Mouse (Mus musculus): ENCODE measurements around the gene Nr4a1. TPM values are rescaled to one million over a fixed set of nuclear protein-coding genes. Genes with fewer than 3 reads are reported as not detected.

Nr4a1 gene
- polyA plus RNA-seq, 1 experiment from 2014 or later, result 2.4 TPM

- no peak for ATAC-seq
- Histone ChIP-seq H3K4me3 (no peak overlapping the region), H3K4me2 (no peak overlapping the region), H3K27me3 (0 out of 2 replicates have a peak, but pooled peaks cover 9% of the 10 kb centered on the region), H3K36me3 (ENCODE audit: poor library complexity, severe bottlenecking) (peaks cover 14% of the 10 kb centered on the region), H3K27ac (no peak overlapping the region), H3K9ac (no peak overlapping the region), H3K9me3 (replicated peaks) (no peaks in the 10 kb centered on the region), H3K4me1 (peaks cover 23% of the 10 kb centered on the region)
- WGBS, result 55% methylated on average over 10 of the region's 10 CpGs
Measured at GRCm38 (mm10) chr15:101234611-101235341, 19.3 kb upstream of the Nr4a1 start.

- Histone ChIP-seq H3K4me2 (no peak overlapping the region), H3K27ac (no peak overlapping the region), H3K9ac (no peak overlapping the region), H3K4me1 (peaks cover 23% of the 10 kb centered on the region), H3K4me3 (no peak overlapping the region), H3K9me3 (replicated peaks) (no peaks in the 10 kb centered on the region), H3K27me3 (0 out of 2 replicates have a peak, but pooled peaks cover 9% of the 10 kb centered on the region), H3K36me3 (ENCODE audit: poor library complexity, severe bottlenecking) (peaks cover 14% of the 10 kb centered on the region)
- ATAC-seq, result no peak
- 36% methylated on average over 5 of the region's 5 CpGs for WGBS
Measured at GRCm38 (mm10) chr15:101235342-101235698, 18.7 kb upstream of the Nr4a1 start.

GRCm38 (mm10) chr15:101235728-101236327, 18.2 kb upstream of the Nr4a1 start:
- H3K4me1 ChIP-seq, result peaks cover 24% of the 10 kb centered on the region
- H3K4me3 ChIP-seq, result no peak overlapping the region
- H3K9ac ChIP-seq, result no peak overlapping the region
- WGBS, result 52% methylated on average over 11 of the region's 12 CpGs
- 0 out of 2 replicates have a peak, but pooled peaks cover 9% of the 10 kb centered on the region for H3K27me3 ChIP-seq
- H3K36me3 ChIP-seq (ENCODE audit: poor library complexity, severe bottlenecking), result peaks cover 9% of the 10 kb centered on the region
- H3K27ac ChIP-seq, result no peak overlapping the region
- no peak for ATAC-seq
- no peaks in the 10 kb centered on the region for H3K9me3 ChIP-seq (replicated peaks)
- H3K4me2 ChIP-seq, result no peak overlapping the region

- Histone ChIP-seq H3K9ac (no peak overlapping the region), H3K27me3 (peaks cover 7% of the 10 kb centered on the region; the same call in 1 of the 2 replicates), H3K27ac (no peak overlapping the region), H3K36me3 (ENCODE audit: poor library complexity, severe bottlenecking) (no peaks in the 10 kb centered on the region), H3K4me3 (no peak overlapping the region), H3K4me1 (peaks cover 30% of the 10 kb centered on the region), H3K9me3 (replicated peaks) (no peaks in the 10 kb centered on the region), H3K4me2 (no peak overlapping the region)
- no peak for ATAC-seq
- WGBS, result 10% methylated on average over 3 of the region's 3 CpGs
Measured at GRCm38 (mm10) chr15:101236878-101237277, 17.2 kb upstream of the Nr4a1 start.

GRCm38 (mm10) chr15:101238885-101239511, 15.1 kb upstream of the Nr4a1 start:
- Histone ChIP-seq H3K27me3 (peaks cover 10% of the 10 kb centered on the region; the same call in 1 of the 2 replicates), H3K4me1 (peaks cover 30% of the 10 kb centered on the region), H3K36me3 (ENCODE audit: poor library complexity, severe bottlenecking) (no peaks in the 10 kb centered on the region), H3K9ac (peak overlapping the region; percentile 41; the same call in 1 of the 2 replicates), H3K27ac (no peak overlapping the region), H3K9me3 (replicated peaks) (no peaks in the 10 kb centered on the region), H3K4me2 (peak overlapping the region; percentile 55), H3K4me3 (peak overlapping the region; percentile 22)
- ATAC-seq, result peak; percentile 50; the same call in 1 of the 2 replicates
- WGBS, result 6% methylated on average over 28 of the region's 28 CpGs

- WGBS, result 59% methylated on average over 8 of the region's 8 CpGs
- Histone ChIP-seq H3K27me3 (peaks cover 10% of the 10 kb centered on the region; the same call in 1 of the 2 replicates), H3K36me3 (ENCODE audit: poor library complexity, severe bottlenecking) (no peaks in the 10 kb centered on the region), H3K27ac (no peak overlapping the region), H3K9me3 (replicated peaks) (no peaks in the 10 kb centered on the region), H3K4me2 (no peak overlapping the region), H3K4me3 (no peak overlapping the region), H3K9ac (no peak overlapping the region), H3K4me1 (peaks cover 27% of the 10 kb centered on the region)
- ATAC-seq, result no peak
Measured at GRCm38 (mm10) chr15:101239821-101240220, 14.2 kb upstream of the Nr4a1 start.

GRCm38 (mm10) chr15:101240799-101241204, 13.3 kb upstream of the Nr4a1 start:
- no peak overlapping the region for H3K4me3 ChIP-seq
- no peak overlapping the region for H3K9ac ChIP-seq
- peak; percentile 68 for ATAC-seq
- no peaks in the 10 kb centered on the region for H3K9me3 ChIP-seq (replicated peaks)
- H3K36me3 ChIP-seq (ENCODE audit: poor library complexity, severe bottlenecking), result no peaks in the 10 kb centered on the region
- no peak overlapping the region for H3K27ac ChIP-seq
- peak overlapping the region; percentile 32 for H3K4me2 ChIP-seq
- 13% methylated on average over 10 of the region's 10 CpGs for WGBS
- H3K4me1 ChIP-seq, result peaks cover 19% of the 10 kb centered on the region
- peaks cover 10% of the 10 kb centered on the region; the same call in 1 of the 2 replicates for H3K27me3 ChIP-seq

GRCm38 (mm10) chr15:101241236-101241635, 12.8 kb upstream of the Nr4a1 start:
- no peak overlapping the region for H3K9ac ChIP-seq
- WGBS, result 61% methylated on average over 9 of the region's 9 CpGs
- H3K4me3 ChIP-seq, result no peak overlapping the region
- peaks cover 18% of the 10 kb centered on the region for H3K4me1 ChIP-seq
- ATAC-seq, result no peak
- H3K27ac ChIP-seq, result no peak overlapping the region
- peaks cover 10% of the 10 kb centered on the region; the same call in 1 of the 2 replicates for H3K27me3 ChIP-seq
- peak overlapping the region; percentile 32 for H3K4me2 ChIP-seq
- no peaks in the 10 kb centered on the region for H3K36me3 ChIP-seq (ENCODE audit: poor library complexity, severe bottlenecking)
- H3K9me3 ChIP-seq (replicated peaks), result no peaks in the 10 kb centered on the region

- H3K9ac ChIP-seq, result no peak overlapping the region
- H3K27me3 ChIP-seq, result peaks cover 10% of the 10 kb centered on the region; the same call in 1 of the 2 replicates
- no peaks in the 10 kb centered on the region for H3K36me3 ChIP-seq (ENCODE audit: poor library complexity, severe bottlenecking)
- ATAC-seq, result no peak
- no peak overlapping the region for H3K4me3 ChIP-seq
- peaks cover 21% of the 10 kb centered on the region for H3K4me1 ChIP-seq
- 82% methylated on average over 9 of the region's 9 CpGs for WGBS
- H3K4me2 ChIP-seq, result no peak overlapping the region
- H3K27ac ChIP-seq, result no peak overlapping the region
- no peaks in the 10 kb centered on the region for H3K9me3 ChIP-seq (replicated peaks)
Measured at GRCm38 (mm10) chr15:101241853-101242252, 12.2 kb upstream of the Nr4a1 start.

- Histone ChIP-seq H3K9me3 (replicated peaks) (no peaks in the 10 kb centered on the region), H3K27ac (no peak overlapping the region), H3K36me3 (ENCODE audit: poor library complexity, severe bottlenecking) (no peaks in the 10 kb centered on the region), H3K27me3 (peaks cover 10% of the 10 kb centered on the region; the same call in 1 of the 2 replicates), H3K4me1 (peaks cover 26% of the 10 kb centered on the region), H3K4me3 (no peak overlapping the region), H3K4me2 (no peak overlapping the region), H3K9ac (no peak overlapping the region)
- WGBS, result 22% methylated on average over 8 of the region's 8 CpGs
- no peak for ATAC-seq
Measured at GRCm38 (mm10) chr15:101242645-101243044, 11.4 kb upstream of the Nr4a1 start.

- H3K4me1 ChIP-seq, result peaks cover 22% of the 10 kb centered on the region
- no peaks in the 10 kb centered on the region for H3K36me3 ChIP-seq (ENCODE audit: poor library complexity, severe bottlenecking)
- no peak overlapping the region for H3K4me3 ChIP-seq
- H3K9ac ChIP-seq, result no peak overlapping the region
- WGBS, result 67% methylated on average over 3 of the region's 3 CpGs
- H3K4me2 ChIP-seq, result no peak overlapping the region
- H3K27ac ChIP-seq, result no peak overlapping the region
- H3K9me3 ChIP-seq (replicated peaks), result no peaks in the 10 kb centered on the region
- no peak for ATAC-seq
- H3K27me3 ChIP-seq, result peaks cover 4% of the 10 kb centered on the region; the same call in 1 of the 2 replicates
Measured at GRCm38 (mm10) chr15:101244012-101244411, 10.1 kb upstream of the Nr4a1 start.
